Mouse (Mus musculus): ENCODE results near the gene Zfp36.
A peak's percentile ranks its signal among the peaks of the same experiment; 100 is the strongest.

The Zfp36 gene

DNA sequence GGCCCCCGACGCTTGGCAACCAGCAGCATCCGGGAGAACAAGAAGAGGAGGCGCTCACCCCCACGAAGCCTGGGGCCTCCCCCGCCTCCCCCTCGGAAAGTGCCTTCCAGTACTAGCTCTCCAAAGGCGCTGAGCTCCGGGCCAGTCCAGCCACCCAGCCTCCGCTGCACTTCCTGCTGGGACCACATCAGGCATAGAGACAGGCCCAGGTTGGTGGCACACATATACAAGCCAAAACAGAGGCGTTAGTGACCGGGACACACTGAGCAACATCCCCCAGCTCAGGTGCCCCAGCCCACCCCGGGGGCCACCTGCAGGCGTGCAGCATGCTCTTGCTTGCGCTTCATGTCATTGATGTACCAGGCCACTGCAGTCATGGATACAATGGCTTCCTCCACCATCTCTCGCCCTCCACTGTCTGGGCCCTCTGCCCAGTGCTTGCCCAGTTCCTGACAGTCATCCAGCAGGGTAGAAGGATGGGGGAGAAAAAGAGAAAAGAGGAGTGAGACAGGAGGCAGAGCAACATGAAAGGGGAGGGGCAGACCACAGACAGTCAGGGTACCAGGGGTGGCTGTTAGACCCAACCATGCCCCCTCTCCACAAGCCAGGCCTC, 12.3 kb downstream of the Zfp36 start:
- DNase-seq, result no peak

DNA sequence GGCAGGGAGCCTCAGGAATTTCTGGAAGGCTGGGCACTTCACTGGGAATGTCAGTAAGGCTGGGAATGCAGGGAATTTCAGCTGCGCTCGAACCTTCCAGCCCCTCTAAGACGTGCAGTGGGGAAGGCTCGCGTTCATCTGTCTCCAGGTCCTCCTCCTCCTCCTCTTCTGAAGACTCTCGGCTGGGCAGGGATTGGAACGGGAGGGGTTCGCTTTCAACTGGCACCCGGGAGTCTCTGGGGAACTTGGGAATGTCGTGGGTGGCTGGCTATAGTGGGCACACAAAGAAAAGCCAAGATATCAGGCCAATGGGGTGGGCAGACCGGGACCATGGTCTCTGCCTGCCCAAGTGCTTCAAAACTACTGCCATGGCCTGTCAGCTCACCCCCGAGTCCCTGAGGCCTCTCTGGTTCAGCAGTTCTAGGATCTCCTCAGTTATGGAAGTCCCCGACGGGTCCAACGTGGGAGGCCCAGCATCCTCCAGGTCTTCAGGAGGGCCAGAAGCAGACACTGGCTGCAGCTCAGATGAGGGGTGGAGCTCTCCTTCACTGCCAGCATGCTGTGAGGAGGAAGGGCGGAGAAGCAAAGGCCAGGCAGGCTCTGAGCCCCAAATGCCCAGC, 17.5 kb downstream of the Zfp36 start:
- DNase-seq, result no peak

DNA sequence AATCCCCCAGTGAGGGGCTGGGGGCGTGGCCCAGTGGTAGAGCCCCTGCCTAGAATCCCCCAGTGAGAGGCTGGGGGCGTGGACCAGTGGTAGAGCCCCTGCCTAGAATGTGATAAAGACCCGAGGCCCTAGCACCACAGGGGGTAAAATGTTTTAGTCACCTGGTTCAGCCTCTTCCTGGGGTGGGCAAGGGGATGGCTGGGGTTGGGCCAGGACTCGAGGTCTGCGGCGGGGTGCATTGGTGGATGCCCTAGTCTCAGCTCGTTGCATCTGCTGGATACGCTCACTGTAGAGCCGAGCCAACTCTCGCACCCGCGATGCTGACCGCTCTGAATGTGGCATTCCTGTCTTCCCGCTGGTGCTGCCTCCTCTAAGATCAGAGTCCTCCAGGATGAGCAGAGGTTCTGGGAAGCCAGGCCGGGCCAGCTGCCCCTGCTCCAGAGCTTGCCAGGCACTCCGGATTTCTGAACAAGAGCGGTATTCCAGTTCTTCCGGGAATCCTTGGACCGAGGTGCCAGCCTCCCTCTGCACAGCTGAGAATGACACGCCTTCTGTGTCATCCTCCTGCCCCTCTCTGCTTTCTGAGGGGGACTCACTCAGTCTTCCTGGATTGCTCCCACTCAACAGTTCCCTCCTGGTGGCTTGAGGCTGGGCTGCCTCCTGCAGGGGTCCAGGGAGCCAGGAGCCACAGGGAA, 18.3 kb downstream of the Zfp36 start:
- no peak for DNase-seq

DNA sequence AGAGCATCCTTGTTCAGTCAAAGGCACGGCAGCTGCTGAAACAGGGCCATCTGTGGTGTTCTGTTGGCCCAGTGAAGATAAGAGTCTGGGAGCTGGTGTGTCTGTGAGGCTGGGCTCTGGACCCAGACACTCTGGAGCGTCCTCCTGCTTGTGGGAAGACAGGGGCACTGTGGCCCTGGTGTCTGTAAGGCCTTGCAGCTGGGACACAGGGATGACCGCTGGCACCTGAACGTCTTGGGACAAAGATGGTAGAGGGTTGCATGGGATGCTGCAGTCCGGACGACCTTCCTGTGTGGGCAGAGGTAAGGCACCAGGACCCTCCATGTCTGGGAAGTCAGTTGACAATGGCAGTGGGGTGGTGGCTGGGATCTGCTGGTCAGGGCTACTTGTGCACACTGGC, 19.8 kb downstream of the Zfp36 start:
- no peak for DNase-seq

DNA sequence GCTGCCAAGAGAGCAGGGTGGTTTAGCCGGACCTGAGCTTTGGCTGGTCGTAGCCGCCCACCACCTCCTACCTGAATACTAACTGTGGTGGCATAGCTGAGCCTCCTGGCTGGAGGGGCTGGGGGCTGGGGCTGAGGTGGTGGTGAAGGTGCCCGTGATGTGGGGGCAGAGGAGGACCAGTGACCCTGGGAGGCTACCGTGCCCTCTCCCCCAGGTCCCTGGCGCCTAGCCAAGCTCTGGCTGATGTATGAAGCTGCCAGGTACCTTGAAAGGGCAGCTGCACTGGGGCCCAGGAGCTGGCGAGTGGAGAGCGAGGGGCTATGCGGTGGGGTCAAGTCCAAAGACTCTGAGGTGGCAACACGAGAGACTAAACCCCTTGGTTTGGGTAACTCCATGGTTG, 20.2 kb downstream of the Zfp36 start:
- no peak for DNase-seq

DNA sequence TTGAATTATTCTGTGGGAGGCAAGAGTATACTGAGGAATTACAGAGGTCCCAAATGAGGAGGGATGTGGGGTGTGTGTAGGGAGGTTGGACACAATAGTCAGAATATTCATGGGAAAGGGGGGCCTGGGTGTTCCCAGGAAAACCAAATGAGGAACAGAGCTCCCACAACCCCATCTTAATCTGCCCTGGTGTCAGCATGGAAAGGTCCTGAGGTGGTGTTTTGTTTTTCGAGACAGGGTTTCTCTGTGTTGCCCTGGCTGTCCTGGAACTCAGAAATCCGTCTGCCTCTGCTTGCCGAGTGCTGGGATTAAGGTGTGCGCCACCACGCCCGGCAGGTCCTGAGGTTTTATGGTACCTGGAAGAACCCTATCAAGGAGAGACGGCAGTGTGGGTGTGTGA, 21.6 kb downstream of the Zfp36 start:
- DNase-seq, result no peak

DNA sequence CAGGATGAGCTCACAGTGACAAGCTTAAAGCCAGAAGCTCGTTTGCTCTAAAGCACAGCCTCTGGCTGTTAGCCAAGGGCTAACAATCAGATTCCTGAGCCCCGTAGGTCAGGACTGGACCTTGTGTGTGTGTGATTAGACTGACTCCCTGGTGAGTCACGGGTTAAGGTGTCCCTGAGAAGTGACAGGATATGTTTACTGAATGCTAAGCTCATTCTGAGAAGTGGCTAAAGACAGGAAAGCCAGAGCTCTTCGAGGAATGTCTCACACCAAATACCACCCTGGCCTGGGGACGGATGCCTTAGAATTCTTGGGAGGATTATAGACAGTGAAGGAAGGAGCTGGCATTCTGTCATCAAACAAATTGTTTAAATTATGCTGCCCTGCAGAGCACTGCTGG, 22.1 kb downstream of the Zfp36 start:
- DNase-seq, result no peak

DNA sequence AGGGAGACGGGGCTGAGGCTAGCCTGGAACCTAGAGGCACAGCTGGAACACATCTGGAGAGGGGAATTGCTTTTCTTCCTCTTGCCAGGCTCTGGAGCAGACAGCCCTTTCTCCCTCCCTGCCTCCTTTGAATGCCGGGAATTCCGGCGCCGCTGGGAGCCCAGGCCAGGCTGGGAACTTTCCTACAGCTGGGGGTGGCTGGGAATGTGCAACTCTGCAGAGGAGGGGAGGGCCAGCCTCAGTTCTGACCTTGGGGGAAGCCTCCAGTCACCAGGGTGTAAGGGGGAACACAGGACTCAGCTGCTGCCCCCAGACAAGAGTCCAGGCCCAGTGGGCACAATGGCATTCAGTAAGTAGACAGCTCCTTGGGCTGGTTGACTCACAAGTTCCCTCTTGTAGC, 23.1 kb downstream of the Zfp36 start:
- no peak for DNase-seq

DNA sequence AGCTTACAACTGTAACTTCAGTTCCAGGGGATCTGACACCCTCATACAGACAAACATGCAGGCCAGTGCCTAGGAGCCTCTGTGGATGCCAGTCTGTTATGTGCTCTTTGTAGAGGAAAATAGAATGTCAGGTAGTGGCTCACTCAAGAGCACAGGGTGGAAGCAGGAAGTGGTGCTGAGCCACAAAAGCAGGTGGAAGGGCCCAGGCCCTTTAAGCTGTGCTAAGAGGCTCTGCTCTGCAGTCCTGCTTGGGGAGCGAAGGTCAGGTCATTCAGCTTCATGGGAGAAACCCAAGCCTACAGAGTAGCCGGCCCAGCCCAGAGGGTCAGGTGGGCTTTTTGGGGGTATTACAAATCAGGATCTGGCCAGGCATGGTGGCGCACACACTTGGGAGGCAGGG, 24.8 kb downstream of the Zfp36 start:
- DNase-seq, result no peak

DNA sequence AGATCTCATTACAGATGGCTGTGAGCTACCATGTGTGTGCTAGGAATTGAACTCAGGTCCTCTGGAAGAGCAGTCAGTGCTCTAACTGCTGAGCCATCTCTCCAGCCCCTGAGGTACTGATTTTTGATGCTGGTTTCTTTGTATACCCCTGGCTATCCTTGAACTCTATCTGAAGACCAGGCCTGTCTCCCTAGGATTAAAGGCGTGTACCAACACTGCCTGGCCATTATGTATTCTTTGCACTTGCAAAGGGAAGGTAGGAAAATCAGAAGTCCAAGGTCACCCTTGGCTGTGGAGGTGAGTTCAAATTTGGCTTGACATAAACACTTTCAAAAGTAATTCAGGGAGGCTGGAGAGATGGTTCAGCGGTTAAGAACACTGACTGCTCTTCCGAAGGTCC, 25.5 kb downstream of the Zfp36 start:
- no peak for DNase-seq

DNA sequence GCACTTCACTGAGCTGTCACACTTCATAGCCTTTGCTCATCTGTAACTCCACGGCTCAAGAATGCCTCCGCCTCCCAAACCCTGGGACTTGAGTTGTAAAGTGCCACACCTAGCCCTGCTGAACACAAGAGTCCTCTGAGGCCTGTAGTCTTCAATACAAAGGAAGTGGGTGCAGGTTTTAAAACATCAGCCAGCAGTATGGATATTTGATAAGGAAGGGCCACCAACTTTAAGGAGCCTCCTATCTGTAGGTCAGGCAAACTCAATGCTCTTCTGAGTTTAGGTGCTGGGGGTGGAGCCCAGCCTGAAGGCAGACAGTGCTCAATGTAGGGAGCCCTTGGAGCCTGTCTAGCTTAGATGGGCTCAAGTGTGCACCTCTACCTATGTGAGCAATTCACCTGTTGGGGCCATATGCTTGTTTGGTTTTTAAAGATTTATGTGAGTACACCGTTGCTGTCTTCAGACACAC, 25.9 kb downstream of the Zfp36 start:
- DNase-seq, result no peak

DNA sequence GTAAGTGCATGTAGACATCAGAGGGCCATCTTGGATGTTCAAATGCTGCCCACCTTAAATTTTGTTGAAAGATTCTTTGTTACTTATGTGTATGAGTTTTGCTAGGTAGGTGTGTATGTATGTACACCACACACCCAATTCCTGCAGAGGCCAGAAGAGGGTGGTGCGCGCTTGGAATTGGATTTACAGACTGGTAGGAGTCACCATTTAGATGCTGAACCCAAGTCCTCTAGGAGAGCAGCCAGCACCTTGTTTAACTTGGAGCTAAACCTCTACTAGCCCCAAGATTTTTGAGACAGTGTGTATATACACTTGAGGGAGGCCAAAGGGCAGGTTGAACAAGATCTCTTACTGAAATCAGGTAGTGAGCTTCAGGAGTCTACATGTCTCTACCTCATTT, 26.8 kb downstream of the Zfp36 start:
- DNase-seq, result no peak

DNA sequence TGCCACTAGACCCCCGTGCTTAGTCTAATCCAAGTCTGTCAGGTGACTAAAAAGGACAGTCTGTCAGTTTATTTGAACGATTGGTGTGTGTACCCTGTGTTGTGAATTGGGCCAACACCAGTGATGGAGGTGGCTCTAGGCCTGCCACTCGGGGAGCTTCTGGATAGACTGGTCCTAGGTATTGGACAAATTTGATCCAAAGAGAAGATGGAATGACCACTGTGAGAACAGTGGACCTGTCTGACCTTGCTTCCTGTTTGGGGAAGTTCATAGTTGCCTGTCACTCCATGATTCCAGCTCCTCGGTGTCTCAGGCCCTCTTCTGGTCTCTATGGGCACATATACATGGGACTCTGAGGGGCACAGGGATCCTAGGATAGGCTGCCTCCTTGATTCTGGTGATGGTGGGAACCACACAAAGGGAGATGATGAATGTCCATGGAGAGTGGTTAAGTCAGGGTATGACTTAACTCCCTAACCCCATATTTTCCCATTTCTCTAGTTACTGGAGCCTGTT, 28.3 kb downstream of the Zfp36 start:
- DNase-seq, result no peak

DNA sequence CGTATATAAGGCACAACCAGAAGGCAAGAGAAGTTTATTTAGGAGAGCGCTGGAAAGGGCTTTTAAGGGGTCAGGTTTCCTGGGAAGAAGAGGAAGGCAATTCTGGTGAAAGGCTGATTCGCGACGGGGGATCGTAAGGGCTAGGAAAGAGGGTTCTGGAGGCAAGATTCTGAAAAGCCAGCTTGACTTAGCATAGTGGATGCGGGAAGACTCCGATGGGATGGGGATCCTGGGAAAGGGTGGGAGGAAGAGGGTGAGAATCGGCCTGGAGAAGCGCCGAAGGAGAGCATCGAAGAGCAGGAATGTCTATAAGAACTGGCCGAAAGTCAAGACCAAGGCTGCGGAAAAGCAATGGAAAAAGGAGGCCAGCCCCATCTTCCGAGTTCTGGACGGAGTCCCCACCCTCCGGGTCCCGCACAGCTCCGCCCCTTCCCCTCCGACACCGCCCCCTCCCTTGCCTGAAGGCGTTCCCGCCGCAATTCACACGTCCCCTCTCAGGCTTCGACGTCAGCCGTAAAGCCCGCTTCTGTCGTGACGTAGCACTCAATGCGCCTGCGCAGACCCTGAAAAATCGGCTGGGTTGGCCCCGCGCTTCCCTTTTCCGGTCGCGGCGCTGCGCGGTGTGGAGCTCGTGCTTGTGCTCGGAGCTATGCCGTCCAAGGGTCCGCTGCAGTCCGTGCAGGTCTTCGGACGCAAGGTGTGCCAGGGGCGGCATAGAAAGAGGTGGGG, 29.7 kb downstream of the Zfp36 start, which contains the start of gene Rps16:
Gene Rps16 (plus strand): TSS at position 498 of the 729 bp plus-strand sequence.
- DNase-seq, result peak; percentile 98

DNA sequence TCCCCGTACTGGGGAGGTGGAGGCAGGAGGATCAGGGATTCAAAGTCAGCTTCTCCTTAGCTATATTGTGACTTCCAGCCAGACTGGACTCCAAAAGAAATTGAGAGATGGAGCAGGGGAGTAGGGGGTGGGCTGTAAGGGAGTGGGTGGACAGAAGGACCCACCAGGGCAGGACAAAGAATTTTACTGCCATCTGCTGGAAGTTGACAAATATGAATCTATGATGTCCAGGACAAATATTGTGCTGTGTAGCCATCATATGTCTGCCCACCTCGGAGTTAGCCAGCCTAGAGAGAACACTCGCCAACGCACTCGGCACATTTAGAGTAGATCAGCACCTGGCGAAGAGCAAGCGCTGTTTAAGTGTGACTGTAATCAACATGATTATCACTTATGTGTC, 31.5 kb downstream of the Zfp36 start:
- DNase-seq, result no peak

DNA sequence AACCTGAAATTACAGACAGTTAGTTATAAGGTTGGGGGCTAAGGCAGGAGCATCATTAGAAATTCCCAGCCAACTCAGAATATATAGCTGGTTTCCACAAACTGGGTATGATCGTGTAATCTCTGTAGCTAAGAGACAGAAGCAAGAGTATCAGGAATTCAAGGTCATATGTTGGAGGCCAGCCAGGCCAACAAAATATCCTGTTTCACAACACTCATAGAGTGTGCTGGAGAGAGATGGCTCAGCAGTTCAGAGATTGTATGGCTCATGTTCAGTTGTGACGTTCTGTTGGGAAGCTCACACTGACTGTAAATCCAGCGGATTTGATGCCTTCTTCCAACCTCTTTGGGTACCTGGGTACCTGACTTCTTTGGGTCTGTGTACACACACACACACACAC, 32.3 kb downstream of the Zfp36 start:
- no peak for DNase-seq

DNA sequence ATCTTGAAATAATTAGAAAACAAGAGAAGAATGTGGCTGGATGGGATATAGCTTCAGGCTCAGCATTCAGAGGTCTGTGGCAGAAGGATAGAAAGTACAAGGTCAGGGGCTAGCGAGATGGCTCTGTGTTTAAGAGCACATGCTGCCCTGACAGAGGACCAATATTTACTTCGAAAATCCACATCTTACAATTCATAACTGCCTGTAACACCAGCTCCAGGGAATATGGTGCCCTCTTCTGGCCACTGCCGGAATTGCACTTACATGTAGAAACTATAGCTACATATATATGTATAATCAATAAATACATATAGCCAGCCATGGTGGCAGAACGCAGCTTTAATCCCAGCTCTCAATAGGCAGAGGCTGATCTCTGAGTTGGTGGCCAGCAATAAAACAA, 35.4 kb downstream of the Zfp36 start:
- peak; percentile 47 for DNase-seq

DNA sequence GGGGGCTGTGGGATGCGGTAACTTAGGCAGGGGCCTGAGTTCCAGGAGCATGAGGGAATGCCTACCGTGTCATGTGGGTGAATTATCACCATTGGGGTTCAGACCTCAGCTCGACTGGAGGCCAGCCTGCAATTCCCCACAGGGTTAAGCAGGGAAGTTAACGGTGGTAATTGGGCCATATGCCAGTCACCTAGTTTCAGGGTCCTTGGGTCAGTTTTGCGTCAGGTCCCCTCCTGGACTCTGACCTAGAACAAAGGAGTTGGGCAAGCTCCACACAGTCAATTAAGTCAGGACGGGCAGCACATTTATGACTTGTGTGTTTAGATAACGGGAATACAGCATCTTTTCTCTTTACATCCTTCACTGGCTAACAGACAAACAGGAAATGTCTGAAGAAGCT, 38.7 kb downstream of the Zfp36 start:
- no peak for DNase-seq

DNA sequence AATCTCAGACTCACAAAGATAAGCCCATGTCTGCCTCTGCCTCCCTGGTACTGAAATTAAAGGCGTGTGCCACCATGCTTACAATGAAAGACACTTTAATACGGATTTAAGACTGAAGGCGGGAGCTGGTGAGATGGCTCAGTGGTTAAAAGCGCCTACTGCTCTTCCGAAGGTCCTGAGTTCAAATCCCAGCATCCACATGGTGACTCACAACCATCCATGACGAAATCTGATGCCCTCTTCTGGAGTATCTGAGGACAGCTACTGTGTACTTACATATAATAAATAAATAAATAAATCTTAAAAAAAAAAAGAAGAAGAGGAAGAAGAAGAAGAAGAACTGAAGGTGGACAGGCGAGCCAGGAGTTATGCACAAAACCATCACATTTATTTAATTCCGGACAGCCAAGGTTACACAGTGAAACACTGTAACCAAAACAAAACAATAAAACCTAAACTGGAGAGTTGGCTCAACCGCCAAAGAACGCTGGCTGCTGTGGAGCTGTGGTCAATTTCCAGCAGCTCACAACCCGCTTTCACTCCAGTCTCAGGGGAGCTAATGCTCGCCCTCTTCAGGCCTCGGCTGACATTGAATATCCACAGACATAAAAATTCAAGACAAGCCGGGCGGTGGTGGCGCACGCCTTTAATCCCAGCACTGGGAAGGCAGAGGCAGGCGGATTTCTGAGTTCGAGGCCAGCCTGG, 40.7 kb downstream of the Zfp36 start:
- DNase-seq, result peak; percentile 59

DNA sequence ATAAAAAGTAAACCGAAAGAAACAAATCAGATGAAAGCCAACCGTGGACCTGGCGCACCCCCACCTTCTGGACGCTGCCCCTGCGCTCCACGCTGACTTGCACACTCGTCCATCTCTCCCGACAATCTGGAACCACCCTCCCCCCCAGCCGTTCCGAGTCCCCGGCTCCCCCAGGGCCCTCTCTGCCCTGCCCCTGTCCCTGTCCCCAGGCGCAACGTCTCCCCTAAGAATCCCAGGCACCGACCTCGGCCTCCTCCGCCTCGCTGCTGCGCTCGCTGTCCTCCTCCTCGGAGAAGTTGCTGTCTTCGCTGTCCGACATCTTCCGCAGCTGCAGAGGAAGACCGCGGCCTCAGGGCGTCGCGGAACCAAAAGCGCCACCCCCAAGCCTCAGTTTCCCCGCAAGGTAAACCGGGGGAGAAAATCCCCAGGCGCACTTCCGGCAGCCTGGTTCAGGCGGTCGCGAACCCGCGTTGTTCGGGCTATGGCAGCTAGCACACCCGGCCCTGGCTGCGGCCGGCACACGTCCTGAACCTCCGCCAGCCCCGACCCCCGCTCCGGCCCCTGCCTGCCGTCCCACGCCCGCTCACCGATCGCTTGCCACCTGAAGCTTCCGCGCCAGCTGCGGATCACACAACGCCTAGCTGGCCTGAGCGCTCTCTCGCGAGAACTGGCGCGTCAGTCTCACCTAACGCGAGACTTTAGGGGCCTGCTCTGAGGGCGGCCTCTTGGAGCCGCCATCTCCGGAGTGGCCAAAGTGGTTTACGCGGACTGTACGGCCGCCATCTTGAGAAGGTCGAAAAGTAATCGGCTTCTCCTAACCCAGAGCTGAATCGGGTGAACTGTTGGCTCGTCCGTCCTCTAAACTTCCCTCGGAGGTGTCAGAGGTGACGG, 41.7 kb downstream of the Zfp36 start, which contains the start of gene Supt5:
Gene Supt5 (minus strand): TSS at position 639 of the 891 bp plus-strand sequence.
- DNase-seq, result peak; percentile 98

DNA sequence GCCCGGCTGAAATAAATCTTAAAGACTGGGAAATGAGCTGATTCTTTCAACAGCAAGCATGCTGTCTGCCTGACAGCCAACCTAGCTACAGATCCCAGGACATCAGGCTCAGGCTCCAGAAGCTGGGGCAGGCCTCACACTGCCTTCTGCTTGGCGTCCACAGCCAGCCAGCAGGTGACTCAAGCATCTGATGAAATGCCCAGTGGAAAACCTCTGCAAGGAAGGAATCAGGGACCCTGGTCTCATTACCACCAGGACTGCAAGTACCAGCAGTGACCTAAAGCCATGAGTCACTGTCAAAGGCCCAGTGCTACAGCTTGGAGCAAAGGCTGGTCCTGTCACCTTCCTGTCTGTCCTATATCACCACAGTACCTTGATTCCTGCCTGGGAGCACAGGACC, 44.6 kb downstream of the Zfp36 start:
- DNase-seq, result no peak

DNA sequence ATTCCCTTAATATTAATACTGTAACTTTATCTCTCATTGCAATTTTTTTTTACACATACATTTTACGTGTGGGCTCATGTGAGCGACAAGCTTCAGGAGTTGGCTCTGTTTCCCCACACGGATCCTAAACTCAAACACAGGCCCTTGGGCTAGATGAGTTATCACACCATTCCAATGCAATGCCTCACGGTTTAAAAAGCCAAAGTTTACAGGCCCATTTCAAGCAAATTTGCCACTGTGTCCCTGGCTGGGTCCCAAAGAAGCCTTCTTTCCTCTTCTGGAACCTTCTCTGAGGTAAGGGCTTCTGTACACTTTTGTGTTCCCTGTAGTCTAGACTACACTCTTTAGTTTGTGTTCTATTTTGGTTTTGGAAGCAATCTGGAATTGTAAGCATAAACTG, 45.5 kb downstream of the Zfp36 start:
- no peak for DNase-seq
